Comparison of ENCODE assay signal across 8 mouse cellular contexts in genomic region chrX:36047451-36047850, GRCm38 (mm10).
DNase-seq lines count a peak whose midpoint lies in the region.
"Had no signal": no experiment of that assay in that cellular context is flagged by ENCODE, and none has a peak within 500 bp of the region (broad histone marks: within the 10 kb centered on the region; RNA-seq: fewer than 3 reads in every experiment).

No protein-coding gene starts in this region.

- DNase-seq in heart, adult 8-10 months (ENCODE audit: low spot score), result peak; percentile 35
- no peak for DNase-seq in heart, postnatal 25 days (ENCODE audit: low spot score)
- peak; percentile 9 for DNase-seq in ovary, postnatal 14 days (ENCODE audit: low spot score)
- no peak for DNase-seq in ovary, postnatal 10 days (ENCODE audit: low spot score)
- peak; percentile 8 to 14 for DNase-seq in heart, postnatal 36 days
- DNase-seq in lung, postnatal 36 days, result peak; percentile 44
- no peak for DNase-seq in urinary bladder, adult 2 months (ENCODE audit: low spot score)
- DNase-seq: cerebellum, adult 11-12 months had no signal

- intact Hi-C loops in heart, postnatal 25 days (cut with DNase I), result no loop called here
- intact Hi-C loops in heart, postnatal 36 days (cut with DNase I), result no loop called here

Comparison
In these comparisons a context has a peak if more than half of its experiments do, and no peak if none do; other contexts are left out.
1. DNase-seq: peak in heart, adult 8-10 months (single experiment), ovary, postnatal 14 days (single experiment), heart, postnatal 36 days (2 of 2) and lung, postnatal 36 days (single experiment); none in heart, postnatal 25 days (single experiment), ovary, postnatal 10 days (single experiment) and urinary bladder, adult 2 months (single experiment).